Comparison of ENCODE assay signal across 14 mouse cellular contexts in the genomic region with DNA sequence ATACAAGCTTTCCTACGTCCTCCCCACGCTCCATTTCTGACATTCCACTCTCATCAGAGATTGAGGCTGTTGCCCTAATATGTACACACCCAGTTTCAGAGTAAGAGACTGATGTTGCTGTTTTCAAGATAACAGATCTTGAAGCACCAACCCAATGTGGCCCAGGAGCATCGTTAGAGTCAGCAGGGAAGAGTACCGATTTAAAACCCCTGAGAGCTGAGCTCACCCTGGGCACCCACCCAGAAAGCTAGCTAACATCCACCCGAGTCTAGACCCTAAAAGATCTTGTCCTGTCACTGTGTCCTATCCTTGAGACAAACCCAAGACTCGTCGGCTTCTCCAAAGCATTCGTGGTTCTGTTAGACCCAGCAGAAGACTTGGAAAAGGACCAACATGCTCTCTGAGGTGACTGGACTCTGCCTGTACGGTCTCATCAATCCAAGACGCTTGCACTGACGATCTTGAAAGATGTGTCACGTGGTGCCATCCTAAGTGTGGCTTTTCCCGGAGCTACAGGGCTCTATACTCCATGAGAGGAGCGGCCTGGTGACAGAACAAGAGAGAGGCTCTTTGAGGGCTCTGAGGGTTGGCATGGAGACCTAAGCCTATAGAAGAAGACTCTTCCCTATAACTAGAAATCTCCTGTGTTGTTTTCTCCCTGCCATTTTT.
DNase-seq lines count a peak whose midpoint lies in the region; ATAC-seq and TF ChIP-seq lines count a peak whose summit lies in the region.
"Had no signal": no experiment of that assay in that cellular context is flagged by ENCODE, and none has a peak within 500 bp of the region (broad histone marks: within the 10 kb centered on the region; RNA-seq: fewer than 3 reads in every experiment).

No protein-coding gene starts in this region.

- H3K4me3 ChIP-seq in hindbrain, embryonic 13.5 days = no peak overlapping the region
- H3K4me3 ChIP-seq in hindbrain, embryonic 16.5 days (ENCODE audit: low read length) = no peak overlapping the region
- H3K4me3 ChIP-seq in embryonic facial prominence, embryonic 10.5 days = no peak overlapping the region
- H3K4me3 ChIP-seq in embryonic fibroblast, embryonic 13.5 days (ENCODE audit: insufficient read depth, low read length) = no peak overlapping the region
- no peak overlapping the region for H3K4me3 ChIP-seq in neural tube, embryonic 14.5 days (ENCODE audit: low read depth, low read length)
- H3K4me3 ChIP-seq in midbrain, embryonic 11.5 days (ENCODE audit: low read depth, low read length) = no peak overlapping the region
- H3K4me3 ChIP-seq: forebrain, embryonic 13.5 days had no signal

- peak overlapping the region; percentile 98 for H3K27ac ChIP-seq in hindbrain, embryonic 13.5 days
- H3K27ac ChIP-seq in hindbrain, embryonic 16.5 days (ENCODE audit: low read depth, low read length) = no peak overlapping the region
- peak overlapping the region; percentile 31; the same call in 1 of the 2 replicates for H3K27ac ChIP-seq in embryonic facial prominence, embryonic 10.5 days (replicated peaks)
- H3K27ac ChIP-seq in embryonic fibroblast, embryonic 13.5 days (ENCODE audit: insufficient read depth, low read length) = peak overlapping the region; percentile 100
- H3K27ac ChIP-seq in neural tube, embryonic 14.5 days (ENCODE audit: low read depth, low read length) = peak overlapping the region; percentile 52
- H3K27ac ChIP-seq in midbrain, embryonic 11.5 days (ENCODE audit: low read depth, low read length) = no peak overlapping the region
- H3K27ac ChIP-seq: forebrain, embryonic 13.5 days had no signal

- no peak for ATAC-seq in hindbrain, embryonic 13.5 days (ENCODE audit: low FRiP score)
- ATAC-seq in hindbrain, embryonic 16.5 days = no peak
- no peak for ATAC-seq in neural tube, embryonic 14.5 days (ENCODE audit: low read depth)
- no peak for ATAC-seq in midbrain, embryonic 11.5 days (ENCODE audit: low FRiP score)
- ATAC-seq: activated CD4-positive, CD25-positive, alpha-beta regulatory T cell, adult 4 months; forebrain, embryonic 13.5 days; intestine, embryonic 16.5 days had no signal

- no peaks in the 10 kb centered on the region for H3K27me3 ChIP-seq in hindbrain, embryonic 13.5 days
- no peaks in the 10 kb centered on the region for H3K27me3 ChIP-seq in hindbrain, embryonic 16.5 days (replicated peaks; ENCODE audit: control insufficient read depth, insufficient read depth, low read length)
- no peaks in the 10 kb centered on the region for H3K27me3 ChIP-seq in embryonic facial prominence, embryonic 10.5 days (replicated peaks; ENCODE audit: low read depth, poor library complexity, severe bottlenecking)
- H3K27me3 ChIP-seq in neural tube, embryonic 14.5 days (ENCODE audit: control insufficient read depth, insufficient read depth, low read length) = no peaks in the 10 kb centered on the region
- H3K27me3 ChIP-seq in midbrain, embryonic 11.5 days (ENCODE audit: control insufficient read depth, insufficient read depth, low read length) = no peaks in the 10 kb centered on the region
- H3K27me3 ChIP-seq: forebrain, embryonic 13.5 days had no signal

- no peaks in the 10 kb centered on the region for H3K9me3 ChIP-seq in hindbrain, embryonic 13.5 days
- no peaks in the 10 kb centered on the region for H3K9me3 ChIP-seq in hindbrain, embryonic 16.5 days (ENCODE audit: control insufficient read depth, low read length)
- H3K9me3 ChIP-seq in embryonic facial prominence, embryonic 10.5 days = no peaks in the 10 kb centered on the region
- H3K9me3 ChIP-seq in neural tube, embryonic 14.5 days (ENCODE audit: control insufficient read depth, low read length) = no peaks in the 10 kb centered on the region
- no peaks in the 10 kb centered on the region for H3K9me3 ChIP-seq in midbrain, embryonic 11.5 days (ENCODE audit: control insufficient read depth, low read length)
- H3K9me3 ChIP-seq: forebrain, embryonic 13.5 days had no signal

- H3K9ac ChIP-seq in hindbrain, embryonic 13.5 days = no peak overlapping the region
- H3K9ac ChIP-seq in hindbrain, embryonic 16.5 days (ENCODE audit: low read depth, low read length) = no peak overlapping the region
- H3K9ac ChIP-seq in neural tube, embryonic 14.5 days (replicated peaks; ENCODE audit: low read depth, low read length) = no peak overlapping the region
- no peak overlapping the region for H3K9ac ChIP-seq in midbrain, embryonic 11.5 days (ENCODE audit: low read length)
- H3K9ac ChIP-seq: forebrain, embryonic 13.5 days had no signal

- no peaks in the 10 kb centered on the region for H3K36me3 ChIP-seq in hindbrain, embryonic 13.5 days
- H3K36me3 ChIP-seq in hindbrain, embryonic 16.5 days (ENCODE audit: control insufficient read depth, insufficient read depth, low read length) = no peaks in the 10 kb centered on the region
- H3K36me3 ChIP-seq in embryonic facial prominence, embryonic 10.5 days (replicated peaks) = no peaks in the 10 kb centered on the region
- H3K36me3 ChIP-seq in neural tube, embryonic 14.5 days (ENCODE audit: control insufficient read depth, insufficient read depth, low read length) = no peaks in the 10 kb centered on the region
- H3K36me3 ChIP-seq in midbrain, embryonic 11.5 days (ENCODE audit: control insufficient read depth, insufficient read depth, low read length) = no peaks in the 10 kb centered on the region

- 87% methylated on average over 14 of the region's 14 CpGs for WGBS in hindbrain, embryonic 13.5 days
- 81% methylated on average over 14 of the region's 14 CpGs for WGBS in hindbrain, embryonic 16.5 days
- WGBS in embryonic facial prominence, embryonic 10.5 days = 88% methylated on average over 14 of the region's 14 CpGs
- 81% methylated on average over 14 of the region's 14 CpGs for WGBS in neural tube, embryonic 14.5 days
- WGBS in midbrain, embryonic 11.5 days = 88% methylated on average over 14 of the region's 14 CpGs

- no peak overlapping the region for H3K4me2 ChIP-seq in hindbrain, embryonic 13.5 days
- no peak overlapping the region for H3K4me2 ChIP-seq in hindbrain, embryonic 16.5 days (ENCODE audit: low read length)
- H3K4me2 ChIP-seq in neural tube, embryonic 14.5 days (ENCODE audit: low read depth, low read length) = no peak overlapping the region
- no peak overlapping the region for H3K4me2 ChIP-seq in midbrain, embryonic 11.5 days
- H3K4me2 ChIP-seq: forebrain, embryonic 13.5 days had no signal

- peaks cover 66% of the 10 kb centered on the region for H3K4me1 ChIP-seq in hindbrain, embryonic 13.5 days (replicated peaks)
- peaks cover 40% of the 10 kb centered on the region for H3K4me1 ChIP-seq in hindbrain, embryonic 16.5 days (ENCODE audit: control insufficient read depth, insufficient read depth, low read depth, low read length)
- peaks cover 57% of the 10 kb centered on the region for H3K4me1 ChIP-seq in embryonic facial prominence, embryonic 10.5 days
- peaks cover 30% of the 10 kb centered on the region for H3K4me1 ChIP-seq in embryonic fibroblast, embryonic 13.5 days (ENCODE audit: control insufficient read depth, insufficient read depth, low read length)
- peaks cover 31% of the 10 kb centered on the region for H3K4me1 ChIP-seq in neural tube, embryonic 14.5 days (ENCODE audit: control insufficient read depth, insufficient read depth, low read length)
- H3K4me1 ChIP-seq in midbrain, embryonic 11.5 days (ENCODE audit: control insufficient read depth, insufficient read depth, low read length) = peaks cover 17% of the 10 kb centered on the region

- no peak for DNase-seq in embryonic facial prominence, embryonic 10.5 days (ENCODE audit: low spot score)
- DNase-seq in thymus, postnatal 10 days (ENCODE audit: low spot score in 2 of 2) = no peak
- DNase-seq in midbrain, embryonic 11.5 days (ENCODE audit: low spot score, missing footprints) = no peak
- DNase-seq: cerebellum, postnatal 36 days; kidney, postnatal 14 days; liver; thymus, adult 2 months had no signal

- no peak for TF ChIP-seq CTCF in embryonic fibroblast, embryonic 13.5 days (IDR thresholded peaks at IDR 0.05; ENCODE audit: borderline replicate concordance, insufficient read depth, low read length)

- peak; percentile 4; the same call in 1 of the 2 replicates for TF ChIP-seq POLR2A in embryonic fibroblast, embryonic 13.5 days (IDR thresholded peaks at IDR 0.05; ENCODE audit: low read depth, low read length)

Comparison
In these comparisons a context has a peak if more than half of its experiments do, and no peak if none do; other contexts are left out.
1. H3K27ac ChIP-seq: peak in hindbrain, embryonic 13.5 days (single experiment), embryonic facial prominence, embryonic 10.5 days (single experiment), embryonic fibroblast, embryonic 13.5 days (single experiment) and neural tube, embryonic 14.5 days (single experiment); none in hindbrain, embryonic 16.5 days (single experiment) and midbrain, embryonic 11.5 days (single experiment).